Mouse (Mus musculus) central nervous system, embryonic 14 days (tissue): ENCODE results near the gene Snrpn. TPM values are rescaled to one million over a fixed set of nuclear protein-coding genes. Genes with fewer than 3 reads are reported as not detected.

Source experiments
- polyA plus RNA-seq: library from polyadenylated mRNA; depleted of rRNA; stranded (reverse); fragments of >200 nt; gene quantifications from 2 replicates; pipeline ENCODE4 v1.2.3, GENCODE M21; 2012; rRNA removed

Gene Snrpn
- polyA plus RNA-seq = 331 and 350 TPM in 2 replicates

DNA sequence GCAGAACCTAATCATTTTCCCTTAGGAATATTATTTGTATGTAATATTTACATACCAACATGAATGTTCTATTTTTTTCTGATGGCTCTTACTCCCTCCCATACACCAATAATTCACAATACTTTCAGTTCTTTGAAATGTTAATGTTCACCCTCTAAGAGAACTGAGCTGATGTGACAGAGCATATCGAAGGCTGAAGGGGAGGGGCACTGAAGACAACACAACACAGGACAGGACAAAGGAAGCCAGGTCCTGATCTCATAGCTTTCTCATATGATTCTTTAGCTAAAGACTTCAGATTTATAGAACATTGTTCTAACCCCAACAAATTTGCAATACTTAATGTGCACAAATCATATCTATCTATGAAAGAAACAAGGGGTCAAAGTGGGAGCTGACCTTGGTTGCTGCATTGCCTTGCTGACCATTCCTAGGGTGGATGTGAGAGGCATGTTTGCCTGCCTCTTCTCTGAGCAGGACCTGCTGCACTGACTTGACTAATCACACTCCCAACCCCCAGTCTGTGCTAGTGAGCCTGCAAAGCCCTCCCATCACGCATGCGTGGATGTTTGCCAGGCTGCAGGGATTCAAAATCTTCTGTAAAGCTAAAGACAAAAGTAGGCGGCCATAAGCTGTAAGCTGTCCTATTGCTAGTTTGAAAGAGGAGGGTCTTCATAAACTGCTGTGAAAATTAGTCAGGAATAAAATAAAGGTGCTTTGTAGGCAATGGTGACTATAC, at the start of gene Snrpn:
Snrpn (minus strand) TSS at position 478 of the 739 bp plus-strand sequence.

DNA sequence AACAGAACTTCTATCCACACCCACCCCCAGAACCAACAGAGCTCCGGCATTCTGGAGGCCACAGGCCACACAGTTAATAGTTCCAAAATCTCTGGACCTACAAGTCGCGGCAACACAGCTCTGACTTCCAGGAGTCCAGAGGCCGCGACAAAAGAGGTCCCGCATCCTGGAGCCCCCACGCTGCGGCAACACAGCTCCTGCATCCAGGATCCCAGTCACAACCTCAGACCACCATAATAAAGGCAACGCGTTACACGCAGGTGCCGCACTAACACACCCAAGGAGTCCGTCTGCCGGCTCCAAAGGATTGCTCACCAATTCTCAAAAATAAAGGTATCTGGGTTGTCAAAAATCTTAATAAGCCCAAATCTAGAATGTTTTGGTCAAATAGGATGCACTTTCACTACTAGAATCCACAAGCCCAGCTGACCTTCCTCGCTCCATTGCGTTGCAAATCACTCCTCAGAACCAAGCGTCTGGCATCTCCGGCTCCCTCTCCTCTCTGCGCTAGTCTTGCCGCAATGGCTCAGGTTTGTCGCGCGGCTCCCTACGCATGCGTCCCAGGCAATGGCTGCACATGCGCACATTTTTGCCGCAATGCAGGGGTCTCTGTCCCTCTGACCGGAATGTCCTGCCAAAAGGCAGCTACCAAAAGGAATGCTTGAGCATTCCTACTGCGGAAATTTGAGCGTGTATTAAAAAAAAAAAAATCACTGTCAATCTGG, 135.3 kb downstream of the Snrpn start, which contains the start of the genes Snurf and Gm38393:
Snurf (minus strand) TSS at position 444 of the 725 bp plus-strand sequence.
Gm38393 (minus strand) TSS at position 459 of the 725 bp plus-strand sequence.

Other genes with a start within 250 kb of the Snrpn start
- gene Snurf, start 135.2 kb downstream of the Snrpn start, polyA plus RNA-seq = 113 TPM in 1 of 2 replicates, not detected in the other
- 9.1 and 13.1 TPM in 2 replicates for gene Gm38393, start 135.2 kb downstream of the Snrpn start, polyA plus RNA-seq